Mouse (Mus musculus) stomach, embryonic 16.5 days (tissue): Measurements from ENCODE around the gene Castor1. TPM values are rescaled to one million over a fixed set of nuclear protein-coding genes. Genes with fewer than 3 reads are reported as not detected.

Experiments used
- ATAC-seq: fragments of 200-750 bp; cut with Nextera tagmentation; 2 replicates; pipeline ENCODE4 v1.8.0; 2017; ENCODE audit warnings: moderate number of reproducible peaks, moderate TSS enrichment; ENCODE audit not compliant: insufficient read depth, low FRiP score
- H3K27ac ChIP-seq: fragments of 300-500 bp; sonication (generic); 2 replicates; pipeline ENCODE4 v1.5.1; 2014; ENCODE audit warnings: low read length
- H3K27me3 ChIP-seq: fragments of 300-500 bp; sonication (generic); 2 replicates; pipeline ENCODE4 v1.6.1; 2014; ENCODE audit warnings: low read length, control low read depth, mixed read lengths; ENCODE audit not compliant: control insufficient read depth, insufficient read depth
- H3K36me3 ChIP-seq: fragments of 300-500 bp; sonication (generic); 2 replicates; pipeline ENCODE4 v1.6.1; 2014; ENCODE audit warnings: low read length; ENCODE audit not compliant: control insufficient read depth, insufficient read depth
- H3K4me1 ChIP-seq: fragments of 300-500 bp; sonication (generic); 2 replicates; pipeline ENCODE4 v1.6.1; 2014; ENCODE audit warnings: low read length, control low read depth, mixed read lengths; ENCODE audit not compliant: control insufficient read depth, insufficient read depth
- H3K4me2 ChIP-seq: fragments of 300-500 bp; sonication (generic); 2 replicates; pipeline ENCODE4 v1.6.1; 2014; ENCODE audit warnings: low read depth, low read length, mixed read lengths
- H3K4me3 ChIP-seq: fragments of 300-500 bp; sonication (generic); replicated peaks from 2 replicates; pipeline ENCODE4 v1.5.1; 2014; ENCODE audit warnings: mild to moderate bottlenecking, low read length
- H3K9ac ChIP-seq: fragments of 300-500 bp; sonication (generic); 2 replicates; pipeline ENCODE4 v1.6.1; 2014; ENCODE audit warnings: low read length
- H3K9me3 ChIP-seq: fragments of 300-500 bp; sonication (generic); replicated peaks from 2 replicates; pipeline ENCODE4 v1.6.1; 2016; ENCODE audit warnings: low read length, control low read depth; ENCODE audit not compliant: control insufficient read depth
- WGBS: fragments of 180-500 bp; shearing (Covaris S2); extraction: QIAGEN DNeasy Blood & Tissue Kit; methylation state at CpG from one replicate; pipeline ENCODE4 v1.1.7; 2014; 5-methylcytosine and 5-hydroxymethylcytosine counted together
- polyA plus RNA-seq: library from polyadenylated mRNA; unstranded; fragments of >200 nt; fragmentation: Nextera tagmentation; extraction: Ambion mirVana; gene quantifications from 2 replicates; pipeline ENCODE4 v1.2.1, GENCODE M21; 2015

Castor1 gene
- polyA plus RNA-seq, 1 experiment from 2014 or later: 6.0 TPM

DNA sequence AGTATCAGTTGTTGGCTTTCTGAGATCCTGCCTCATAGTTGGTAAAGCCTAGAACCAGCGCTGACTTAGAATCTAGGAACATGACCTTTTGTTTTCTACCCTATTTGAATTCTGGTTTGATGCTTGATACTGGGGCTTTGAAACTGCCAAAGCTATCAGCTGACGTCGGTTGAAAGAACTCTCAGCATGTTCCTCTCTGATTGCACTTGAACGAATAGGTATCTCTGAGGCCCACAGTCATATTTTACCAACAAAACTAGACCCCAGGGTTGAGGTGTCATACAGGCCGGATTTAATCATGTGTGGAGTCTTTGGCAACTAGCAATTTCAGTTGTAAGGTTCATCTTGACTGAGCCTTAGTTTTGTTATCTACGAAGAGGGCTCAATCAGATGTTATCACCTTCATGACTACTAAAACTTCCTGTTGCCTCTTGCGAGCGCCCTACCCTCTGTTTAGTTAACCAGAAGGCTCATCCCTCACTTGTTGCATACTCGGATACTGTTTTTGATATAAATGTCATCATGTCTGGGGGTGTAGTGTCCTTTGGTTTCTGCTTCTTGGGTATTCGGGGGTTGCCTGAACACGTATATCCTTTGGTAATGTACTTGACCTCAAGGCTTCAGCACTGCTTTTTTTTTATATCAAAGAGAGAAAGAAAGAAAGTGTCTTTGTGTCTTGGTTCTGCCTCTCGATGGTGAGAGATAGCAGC lies 14.9 kb upstream of the Castor1 start:
- no peaks in the 10 kb centered on the region for H3K27me3 ChIP-seq
- H3K27ac ChIP-seq: peak overlapping the region; percentile 72
- ATAC-seq: no peak
- WGBS: 72% methylated on average over 12 of the region's 12 CpGs
- H3K4me2 ChIP-seq: no peak overlapping the region
- H3K4me1 ChIP-seq: peaks cover 12% of the 10 kb centered on the region
- no peak overlapping the region for H3K4me3 ChIP-seq
- no peak overlapping the region; the same call in 1 of the 2 replicates for H3K9ac ChIP-seq
- peaks cover 5% of the 10 kb centered on the region; the same call in 1 of the 2 replicates for H3K36me3 ChIP-seq
- no peaks in the 10 kb centered on the region for H3K9me3 ChIP-seq

DNA sequence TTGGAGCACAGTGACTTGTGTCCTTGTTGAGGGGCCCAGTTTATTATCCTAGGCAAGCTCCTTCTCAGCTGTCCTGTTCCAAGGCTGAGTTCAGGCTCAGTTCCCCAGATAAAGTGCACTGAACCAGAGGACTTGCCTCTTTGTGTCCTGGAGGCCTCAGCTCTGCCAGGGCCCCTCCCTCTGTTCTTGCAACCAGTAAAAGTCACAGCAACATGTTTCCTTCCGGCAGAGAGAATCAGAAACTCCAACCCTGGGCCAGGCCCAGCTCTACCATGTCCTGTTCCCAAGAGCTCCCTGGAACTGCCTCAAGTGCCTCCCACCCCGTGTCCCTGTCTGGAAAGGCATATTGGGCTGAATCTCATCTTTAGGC lies 14.3 kb upstream of the Castor1 start:
- 28% methylated on average over 2 of the region's 2 CpGs for WGBS
- peak overlapping the region; percentile 14; the same call in 1 of the 2 replicates for H3K9ac ChIP-seq
- peak; percentile 70 for ATAC-seq

DNA sequence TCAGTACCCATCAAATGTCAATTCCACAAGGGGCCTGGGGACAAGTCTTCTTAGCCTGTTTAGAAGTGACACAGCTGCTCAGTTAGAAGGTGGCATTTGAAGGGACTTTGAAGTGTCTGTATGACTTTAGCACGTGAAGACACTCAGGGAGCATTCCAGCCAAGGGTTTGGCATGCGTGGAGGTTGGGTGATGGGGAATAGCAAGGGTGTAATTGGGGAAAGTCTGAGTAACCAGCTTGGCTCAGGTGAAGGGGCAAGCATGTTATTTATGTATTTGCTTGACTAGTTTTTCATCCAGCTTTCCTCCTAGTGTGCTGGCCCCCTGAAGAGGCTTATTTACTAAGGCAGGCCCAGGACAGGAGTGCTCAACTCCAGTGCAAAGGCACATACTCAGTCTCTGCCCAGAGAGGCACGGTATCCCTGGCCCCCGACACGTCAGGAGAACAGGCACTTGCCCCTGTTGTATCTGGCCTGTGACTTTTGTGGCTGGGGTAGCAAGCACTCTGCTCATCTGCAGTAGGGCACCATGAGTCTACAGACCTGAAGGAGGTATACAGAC lies 12.8 kb upstream of the Castor1 start:
- Histone ChIP-seq H3K27ac (no peak overlapping the region), H3K4me1 (peaks cover 12% of the 10 kb centered on the region), H3K4me3 (no peak overlapping the region), H3K9ac (no peak overlapping the region), H3K4me2 (no peak overlapping the region), H3K27me3 (no peaks in the 10 kb centered on the region), H3K9me3 (no peaks in the 10 kb centered on the region), H3K36me3 (peaks cover 8% of the 10 kb centered on the region; the same call in 1 of the 2 replicates)
- ATAC-seq: no peak
- WGBS: 82% methylated on average over 5 of the region's 5 CpGs

More for the DNA sequence above, 14.3 kb upstream of the Castor1 start:
- Histone ChIP-seq H3K27ac (peak overlapping the region; percentile 72), H3K4me3 (no peak overlapping the region), H3K36me3 (peaks cover 5% of the 10 kb centered on the region; the same call in 1 of the 2 replicates), H3K4me1 (peaks cover 12% of the 10 kb centered on the region), H3K27me3 (no peaks in the 10 kb centered on the region), H3K4me2 (no peak overlapping the region), H3K9me3 (no peaks in the 10 kb centered on the region)

DNA sequence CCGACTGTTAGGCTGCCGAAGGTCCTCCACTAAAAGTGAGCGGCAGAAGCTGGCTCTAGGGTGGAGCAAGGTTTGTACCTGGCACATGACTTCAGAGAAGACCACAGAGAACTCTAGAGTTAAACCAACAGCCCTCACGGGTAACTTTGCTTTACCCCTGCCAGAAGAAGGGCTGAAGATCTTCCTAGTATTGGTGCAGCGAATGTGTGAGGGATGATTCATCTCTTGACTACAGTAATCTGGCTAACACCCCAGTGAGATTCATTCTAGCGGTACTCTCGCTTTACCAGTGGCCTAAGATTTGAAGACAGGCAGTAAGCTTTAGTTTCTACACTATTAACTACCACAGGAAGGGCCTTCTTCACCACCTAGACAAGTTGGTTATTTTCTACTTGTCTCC lies 12.1 kb upstream of the Castor1 start:
- Histone ChIP-seq H3K4me3 (no peak overlapping the region), H3K36me3 (peaks cover 14% of the 10 kb centered on the region; the same call in 1 of the 2 replicates), H3K27me3 (no peaks in the 10 kb centered on the region), H3K27ac (no peak overlapping the region), H3K4me2 (no peak overlapping the region), H3K9me3 (no peaks in the 10 kb centered on the region), H3K9ac (no peak overlapping the region), H3K4me1 (peaks cover 12% of the 10 kb centered on the region)
- WGBS: 79% methylated on average over 7 of the region's 7 CpGs
- ATAC-seq: no peak

DNA sequence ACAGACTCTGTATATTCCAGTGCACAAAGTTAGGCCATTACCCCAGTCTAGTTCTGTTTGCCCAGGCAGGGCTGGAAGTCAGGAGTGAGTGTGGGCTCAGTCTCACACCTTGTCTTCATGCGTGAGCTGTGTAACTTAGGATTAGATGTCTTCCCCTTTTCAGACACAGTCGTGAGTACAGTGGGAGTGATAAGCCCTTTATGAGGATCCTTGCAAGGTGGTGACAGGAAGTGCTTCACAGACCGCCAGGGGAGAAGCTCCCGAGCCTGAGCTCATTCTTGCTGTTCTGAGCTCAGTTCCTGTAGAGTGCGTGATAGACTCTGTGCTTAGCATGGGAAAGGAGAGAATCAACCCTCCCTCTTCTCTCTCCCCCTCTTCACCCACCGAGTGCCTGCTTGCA lies 11.5 kb upstream of the Castor1 start:
- H3K9me3 ChIP-seq: no peaks in the 10 kb centered on the region
- no peak for ATAC-seq
- H3K4me3 ChIP-seq: no peak overlapping the region
- WGBS: 67% methylated on average over 6 of the region's 6 CpGs
- H3K9ac ChIP-seq: no peak overlapping the region
- no peak overlapping the region for H3K27ac ChIP-seq
- H3K4me2 ChIP-seq: no peak overlapping the region
- no peaks in the 10 kb centered on the region for H3K27me3 ChIP-seq
- H3K36me3 ChIP-seq: peaks cover 15% of the 10 kb centered on the region; the same call in 1 of the 2 replicates
- H3K4me1 ChIP-seq: peaks cover 12% of the 10 kb centered on the region

- H3K4me2 ChIP-seq: no peak overlapping the region
- peaks cover 15% of the 10 kb centered on the region; the same call in 1 of the 2 replicates for H3K36me3 ChIP-seq
- no peak overlapping the region for H3K27ac ChIP-seq
- WGBS: 95% methylated on average over 9 of the region's 9 CpGs
- no peak for ATAC-seq
- H3K27me3 ChIP-seq: no peaks in the 10 kb centered on the region
- peaks cover 12% of the 10 kb centered on the region for H3K4me1 ChIP-seq
- H3K9me3 ChIP-seq: no peaks in the 10 kb centered on the region
- no peak overlapping the region for H3K4me3 ChIP-seq
- no peak overlapping the region for H3K9ac ChIP-seq
Measured at GRCm38 (mm10) chr11:4207655-4208054, 10.4 kb upstream of the Castor1 start.

DNA sequence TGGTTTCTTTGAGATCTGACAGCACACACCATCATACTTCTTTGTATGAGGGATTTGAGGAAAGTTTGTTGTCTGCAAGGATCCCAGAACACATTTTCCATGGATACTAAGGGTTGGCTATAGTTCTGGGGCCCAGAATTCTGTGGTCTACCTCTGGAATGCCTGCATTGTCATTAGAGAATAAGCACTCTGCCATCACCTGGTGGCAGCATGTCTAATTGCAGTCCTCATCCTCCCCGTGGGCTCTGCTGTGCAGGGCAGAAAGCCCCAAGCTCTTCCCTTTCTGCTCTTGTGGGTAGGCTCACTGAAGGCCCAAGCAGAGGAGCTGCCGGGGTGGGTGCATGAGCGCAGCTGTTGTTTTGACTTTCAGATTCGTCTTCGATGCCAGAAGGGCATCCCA lies 8.5 kb upstream of the Castor1 start:
- ATAC-seq: no peak
- H3K9ac ChIP-seq: no peak overlapping the region
- WGBS: 78% methylated on average over 5 of the region's 5 CpGs

GRCm38 (mm10) chr11:4210786-4211185 lies 7.2 kb upstream of the Castor1 start:
- no peak overlapping the region for H3K4me2 ChIP-seq
- no peak overlapping the region for H3K27ac ChIP-seq
- H3K27me3 ChIP-seq: no peaks in the 10 kb centered on the region
- no peaks in the 10 kb centered on the region for H3K4me1 ChIP-seq
- WGBS: 48% methylated on average over 1 of the region's 1 CpGs
- H3K9me3 ChIP-seq: no peaks in the 10 kb centered on the region
- H3K36me3 ChIP-seq: peaks cover 33% of the 10 kb centered on the region; the same call in 1 of the 2 replicates
- no peak overlapping the region for H3K4me3 ChIP-seq
- no peak for ATAC-seq
- H3K9ac ChIP-seq: no peak overlapping the region

More for the DNA sequence above, 8.5 kb upstream of the Castor1 start:
- Histone ChIP-seq H3K36me3 (peaks cover 25% of the 10 kb centered on the region; the same call in 1 of the 2 replicates), H3K9me3 (no peaks in the 10 kb centered on the region), H3K4me3 (no peak overlapping the region), H3K4me2 (no peak overlapping the region), H3K4me1 (no peaks in the 10 kb centered on the region), H3K27me3 (no peaks in the 10 kb centered on the region), H3K27ac (no peak overlapping the region)

- H3K9ac ChIP-seq: no peak overlapping the region
- H3K4me2 ChIP-seq: no peak overlapping the region
- peaks cover 28% of the 10 kb centered on the region; the same call in 1 of the 2 replicates for H3K36me3 ChIP-seq
- H3K27me3 ChIP-seq: no peaks in the 10 kb centered on the region
- H3K4me1 ChIP-seq: no peaks in the 10 kb centered on the region
- H3K27ac ChIP-seq: no peak overlapping the region
- ATAC-seq: no peak
- WGBS: 89% methylated on average over 10 of the region's 10 CpGs
- H3K4me3 ChIP-seq: no peak overlapping the region
- no peaks in the 10 kb centered on the region for H3K9me3 ChIP-seq
Measured at GRCm38 (mm10) chr11:4213107-4213506, 4.9 kb upstream of the Castor1 start.
